Mouse (Mus musculus): ENCODE data around the gene Klhl26. TPM values are rescaled to one million over a fixed set of nuclear protein-coding genes. Genes with fewer than 3 reads are reported as not detected.

Klhl26 gene
- polyA plus RNA-seq, 1 experiment, result 20.2 TPM

DNA sequence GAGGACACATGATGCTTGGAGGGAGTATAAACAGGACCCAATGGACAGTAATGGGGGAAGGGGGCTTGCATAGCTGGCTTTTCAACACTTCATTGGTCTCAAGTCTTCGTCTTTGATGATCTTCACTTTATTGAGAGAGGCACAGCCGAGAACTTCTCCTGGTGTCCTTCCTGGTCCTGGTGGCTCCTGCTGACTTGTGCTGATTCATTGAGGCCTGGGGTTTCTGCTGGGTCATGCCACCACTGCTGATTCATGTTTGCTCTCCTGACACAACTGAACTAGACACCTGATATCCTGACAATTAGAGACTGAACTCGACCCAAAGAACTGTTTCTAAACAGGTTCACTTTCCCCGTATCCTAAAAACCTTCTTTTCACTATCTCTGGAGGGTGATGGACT, 33.4 kb downstream of the Klhl26 start:
- 58% methylated on average over 4 of the region's 4 CpGs for WGBS
- Histone ChIP-seq H3K36me3 (ENCODE audit: control insufficient read depth, insufficient read depth, low read length) (no peaks in the 10 kb centered on the region), H3K27ac (ENCODE audit: insufficient read depth, low read depth, low read length) (no peak overlapping the region), H3K4me3 (ENCODE audit: insufficient read depth, low read depth, low read length) (no peak overlapping the region), H3K4me1 (ENCODE audit: control insufficient read depth, insufficient read depth, low read length) (peaks cover 6% of the 10 kb centered on the region; the same call in 1 of the 2 replicates), H3K27me3 (replicated peaks; ENCODE audit: control insufficient read depth, insufficient read depth, low read length) (no peaks in the 10 kb centered on the region)
- TF ChIP-seq CTCF (conservative IDR thresholded peaks at IDR 0.05; ENCODE audit: insufficient read depth, insufficient read length, low read depth, low read length) (no peak), POLR2A (IDR thresholded peaks at IDR 0.05; ENCODE audit: low read depth, low read length) (no peak)
- no peak for DNase-seq

DNA sequence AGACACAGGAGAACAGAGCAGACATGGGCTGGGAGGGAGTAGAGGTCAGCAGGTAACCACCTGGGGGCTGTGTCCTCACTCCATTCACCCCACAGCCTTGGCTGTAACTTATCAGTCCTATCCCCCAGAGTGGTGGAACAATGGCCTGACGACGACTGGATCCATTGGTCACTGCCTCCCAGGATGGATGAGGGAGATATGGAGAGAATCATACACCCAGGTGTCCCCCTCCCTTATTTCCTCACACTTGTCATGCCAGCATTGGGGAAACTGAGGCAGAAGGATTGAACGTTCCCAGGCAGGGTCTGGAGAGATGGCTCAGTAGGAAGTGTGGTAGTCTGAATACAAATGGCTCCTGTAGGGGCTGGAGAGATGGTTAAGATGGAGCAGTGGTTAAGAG, 35.2 kb downstream of the Klhl26 start:
- Histone ChIP-seq H3K4me3 (ENCODE audit: insufficient read depth, low read depth, low read length) (no peak overlapping the region), H3K36me3 (ENCODE audit: control insufficient read depth, insufficient read depth, low read length) (no peaks in the 10 kb centered on the region), H3K27ac (ENCODE audit: insufficient read depth, low read depth, low read length) (no peak overlapping the region), H3K27me3 (replicated peaks; ENCODE audit: control insufficient read depth, insufficient read depth, low read length) (no peaks in the 10 kb centered on the region), H3K4me1 (ENCODE audit: control insufficient read depth, insufficient read depth, low read length) (peaks cover 6% of the 10 kb centered on the region; the same call in 1 of the 2 replicates)
- 75% methylated on average over 3 of the region's 3 CpGs for WGBS
- no peak for DNase-seq
- no peak for TF ChIP-seq POLR2A (IDR thresholded peaks at IDR 0.05; ENCODE audit: low read depth, low read length)
- TF ChIP-seq CTCF (conservative IDR thresholded peaks at IDR 0.05; ENCODE audit: insufficient read depth, insufficient read length, low read depth, low read length), result no peak

DNA sequence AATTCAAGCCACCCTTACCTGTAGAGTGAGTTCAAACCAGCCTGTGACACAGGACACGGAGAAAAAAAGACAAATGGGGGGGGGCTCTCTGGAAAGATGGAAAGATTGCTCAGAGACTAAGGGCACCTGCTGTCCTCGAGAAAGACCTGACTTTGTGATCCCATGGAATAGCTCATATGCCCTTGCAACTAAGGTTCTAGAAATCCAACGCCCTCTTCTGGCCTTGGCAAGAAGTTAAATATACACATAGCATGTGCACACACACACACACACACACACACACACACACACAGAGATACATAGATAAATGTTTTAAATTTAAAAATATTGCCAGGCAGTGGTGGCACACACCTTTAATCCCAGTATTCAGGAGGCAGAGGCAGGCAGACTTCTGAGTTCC, 36.5 kb downstream of the Klhl26 start:
- 49% methylated on average over 3 of the region's 3 CpGs for WGBS
- DNase-seq, result no peak
- no peak for TF ChIP-seq CTCF (conservative IDR thresholded peaks at IDR 0.05; ENCODE audit: insufficient read depth, insufficient read length, low read depth, low read length)
- no peak overlapping the region for H3K4me3 ChIP-seq (ENCODE audit: insufficient read depth, low read depth, low read length)
- H3K27me3 ChIP-seq (replicated peaks; ENCODE audit: control insufficient read depth, insufficient read depth, low read length), result no peaks in the 10 kb centered on the region
- peaks cover 6% of the 10 kb centered on the region; the same call in 1 of the 2 replicates for H3K4me1 ChIP-seq (ENCODE audit: control insufficient read depth, insufficient read depth, low read length)
- no peak overlapping the region for H3K27ac ChIP-seq (ENCODE audit: insufficient read depth, low read depth, low read length)
- H3K36me3 ChIP-seq (ENCODE audit: control insufficient read depth, insufficient read depth, low read length), result no peaks in the 10 kb centered on the region

DNA sequence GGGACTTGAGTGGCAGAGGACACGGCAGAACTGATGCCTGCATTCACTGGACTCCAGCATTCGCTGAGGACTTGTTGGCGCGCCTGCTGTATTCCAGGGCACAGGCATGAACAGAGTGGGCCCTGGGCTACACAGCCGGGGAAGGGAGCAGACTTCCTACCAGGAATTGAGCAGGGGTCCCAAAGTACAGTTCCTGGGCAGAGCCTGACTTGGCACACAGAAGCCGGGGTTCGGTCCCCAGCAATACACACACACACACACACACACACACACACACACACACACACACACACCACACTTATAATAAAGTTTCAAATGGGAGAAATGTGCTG, 37.0 kb downstream of the Klhl26 start:
- Histone ChIP-seq H3K4me1 (ENCODE audit: control insufficient read depth, insufficient read depth, low read length) (peaks cover 6% of the 10 kb centered on the region; the same call in 1 of the 2 replicates), H3K27ac (ENCODE audit: insufficient read depth, low read depth, low read length) (no peak overlapping the region), H3K4me3 (ENCODE audit: insufficient read depth, low read depth, low read length) (peak overlapping the region; percentile 43), H3K27me3 (replicated peaks; ENCODE audit: control insufficient read depth, insufficient read depth, low read length) (no peaks in the 10 kb centered on the region), H3K36me3 (ENCODE audit: control insufficient read depth, insufficient read depth, low read length) (no peaks in the 10 kb centered on the region)
- TF ChIP-seq POLR2A (IDR thresholded peaks at IDR 0.05; ENCODE audit: low read depth, low read length) (no peak), CTCF (conservative IDR thresholded peaks at IDR 0.05; ENCODE audit: insufficient read depth, insufficient read length, low read depth, low read length) (no peak)
- no peak for DNase-seq
- WGBS, result 2% methylated on average over 7 of the region's 7 CpGs

DNA sequence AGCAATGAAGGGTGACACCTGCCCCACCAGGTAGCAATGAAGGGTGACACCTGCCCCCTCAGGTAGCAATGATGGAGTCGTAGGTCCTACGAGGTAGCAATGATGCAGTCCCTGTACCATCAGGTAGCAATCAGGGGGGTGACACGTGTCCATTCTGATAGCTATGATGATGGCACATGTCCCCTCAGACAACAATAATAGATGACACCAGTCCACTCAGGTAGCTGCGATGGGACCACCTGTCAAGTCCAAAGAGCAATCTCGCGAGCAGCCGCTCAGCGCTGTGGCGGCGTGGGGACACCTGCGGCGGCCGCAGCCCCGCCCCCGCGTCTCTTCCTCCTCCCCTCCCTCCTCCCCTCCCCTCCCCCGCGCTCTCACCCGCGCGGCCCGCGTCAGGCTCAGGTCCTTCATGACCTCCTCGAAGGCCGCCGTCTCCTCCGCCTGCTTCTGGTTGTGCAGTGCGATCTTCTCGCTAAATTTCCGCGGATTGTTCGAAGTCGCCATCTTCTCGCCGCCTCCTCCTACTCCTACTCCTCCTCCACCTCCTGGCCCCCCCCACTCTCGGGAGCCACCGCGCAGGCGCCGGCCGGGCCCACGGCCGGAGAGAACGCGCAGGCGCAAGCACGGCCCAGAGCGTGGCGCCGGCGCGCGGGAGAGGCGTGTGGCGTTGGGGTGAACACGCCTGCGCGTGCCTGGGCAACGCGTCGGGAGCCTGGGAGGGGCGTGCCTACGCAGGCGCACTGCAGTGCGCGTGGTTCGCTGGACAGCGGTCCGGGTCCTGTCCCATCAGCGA, 37.5 kb downstream of the Klhl26 start, which contains the start of gene Crtc1:
Gene Crtc1 (minus strand): TSS at position 525 of the 793 bp plus-strand sequence.
- DNase-seq, result peak; percentile 98
- Histone ChIP-seq H3K27me3 (replicated peaks; ENCODE audit: control insufficient read depth, insufficient read depth, low read length) (no peaks in the 10 kb centered on the region), H3K27ac (ENCODE audit: insufficient read depth, low read depth, low read length) (peak within 1 kb of the TSS; percentile 46; the same call in 1 of the 2 replicates), H3K4me1 (ENCODE audit: control insufficient read depth, insufficient read depth, low read length) (peaks cover 6% of the 10 kb centered on the region; the same call in 1 of the 2 replicates), H3K4me3 (ENCODE audit: insufficient read depth, low read depth, low read length) (peak within 1 kb of the TSS; percentile 72), H3K36me3 (ENCODE audit: control insufficient read depth, insufficient read depth, low read length) (no peaks in the 10 kb centered on the region)
- WGBS, result under 1% methylated on average over 70 of the region's 70 CpGs
- TF ChIP-seq POLR2A (IDR thresholded peaks at IDR 0.05; ENCODE audit: low read depth, low read length) (peak; percentile 13), CTCF (conservative IDR thresholded peaks at IDR 0.05; ENCODE audit: insufficient read depth, insufficient read length, low read depth, low read length) (no peak)

DNA sequence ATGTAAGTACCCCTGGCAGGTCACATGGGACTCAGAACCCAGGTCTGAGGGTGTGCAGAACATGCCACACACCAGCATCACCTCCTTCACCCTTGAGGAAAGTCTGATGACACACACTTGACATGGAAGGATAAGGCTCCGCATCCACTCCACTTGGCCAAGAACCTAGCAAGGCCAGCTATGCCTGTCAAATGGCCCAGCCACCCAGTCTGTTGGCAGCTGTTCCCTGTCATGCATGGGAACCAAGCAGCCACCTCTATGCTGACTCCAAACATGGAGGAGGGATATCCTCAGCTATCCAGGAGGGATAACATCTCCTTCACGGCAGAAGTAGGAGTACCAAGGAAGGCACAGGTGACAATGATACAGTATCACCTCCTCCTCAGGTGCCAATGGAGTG, 38.3 kb downstream of the Klhl26 start:
- Histone ChIP-seq H3K27me3 (replicated peaks; ENCODE audit: control insufficient read depth, insufficient read depth, low read length) (no peaks in the 10 kb centered on the region), H3K36me3 (ENCODE audit: control insufficient read depth, insufficient read depth, low read length) (no peaks in the 10 kb centered on the region), H3K4me3 (ENCODE audit: insufficient read depth, low read depth, low read length) (no peak overlapping the region), H3K4me1 (ENCODE audit: control insufficient read depth, insufficient read depth, low read length) (peaks cover 6% of the 10 kb centered on the region; the same call in 1 of the 2 replicates), H3K27ac (ENCODE audit: insufficient read depth, low read depth, low read length) (no peak overlapping the region)
- no peak for TF ChIP-seq CTCF (conservative IDR thresholded peaks at IDR 0.05; ENCODE audit: insufficient read depth, insufficient read length, low read depth, low read length)
- 92% methylated on average over 2 of the region's 2 CpGs for WGBS
- DNase-seq, result no peak

DNA sequence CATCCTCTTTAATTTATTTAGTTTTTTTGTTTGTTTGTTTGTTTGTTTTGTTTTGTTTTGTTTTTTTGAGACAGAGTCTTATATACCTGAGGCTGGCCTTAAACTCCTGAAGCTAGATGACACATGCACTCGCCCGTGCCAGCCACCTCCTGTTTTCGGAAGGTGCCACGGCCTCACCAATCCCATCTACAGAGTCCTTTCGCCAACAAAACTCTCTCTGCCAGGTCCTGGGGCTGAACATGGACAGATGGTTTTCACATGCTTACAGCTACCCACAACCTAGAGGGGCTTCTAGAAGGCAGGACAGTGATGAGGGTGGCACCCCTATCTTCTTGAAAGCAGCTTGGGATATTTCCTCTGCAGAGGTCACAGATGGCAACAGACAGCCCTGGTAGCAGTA, 41.6 kb downstream of the Klhl26 start:
- H3K27ac ChIP-seq (ENCODE audit: insufficient read depth, low read depth, low read length), result no peak overlapping the region
- H3K4me3 ChIP-seq (ENCODE audit: insufficient read depth, low read depth, low read length), result no peak overlapping the region
- WGBS, result 93% methylated on average over 5 of the region's 5 CpGs
- DNase-seq, result no peak
- H3K27me3 ChIP-seq (replicated peaks; ENCODE audit: control insufficient read depth, insufficient read depth, low read length), result no peaks in the 10 kb centered on the region
- no peak for TF ChIP-seq POLR2A (IDR thresholded peaks at IDR 0.05; ENCODE audit: low read depth, low read length)
- no peak for TF ChIP-seq CTCF (conservative IDR thresholded peaks at IDR 0.05; ENCODE audit: insufficient read depth, insufficient read length, low read depth, low read length)
- no peaks in the 10 kb centered on the region for H3K36me3 ChIP-seq (ENCODE audit: control insufficient read depth, insufficient read depth, low read length)
- peaks cover 6% of the 10 kb centered on the region; the same call in 1 of the 2 replicates for H3K4me1 ChIP-seq (ENCODE audit: control insufficient read depth, insufficient read depth, low read length)
